Mouse (Mus musculus): ENCODE data around the gene Mbtps2. TPM values are rescaled to one million over a fixed set of nuclear protein-coding genes. Genes with fewer than 3 reads are reported as not detected.

Gene Mbtps2
- polyA plus RNA-seq, 1 experiment from 2014 or later, result 4.5 TPM

GRCm38 (mm10) chrX:157633676-157634414, 35.3 kb upstream of the Mbtps2 start:
- TF ChIP-seq EP300 (IDR thresholded peaks at IDR 0.05; ENCODE audit: low read depth) (no peak), CTCF (IDR thresholded peaks at IDR 0.05; ENCODE audit: low read depth) (no peak)

GRCm38 (mm10) chrX:157630341-157630740, 31.8 kb upstream of the Mbtps2 start:
- Histone ChIP-seq H3K27me3 (ENCODE audit: insufficient read depth, low read length) (no peaks in the 10 kb centered on the region), H3K4me2 (ENCODE audit: low read depth, low read length) (no peak overlapping the region), H3K4me3 (ENCODE audit: low read depth, low read length) (no peak overlapping the region), H3K27ac (ENCODE audit: low read depth) (no peak overlapping the region), H3K9me3 (ENCODE audit: low read length) (no peaks in the 10 kb centered on the region), H3K9ac (replicated peaks) (no peak overlapping the region), H3K4me1 (ENCODE audit: insufficient read depth) (no peaks in the 10 kb centered on the region), H3K36me3 (replicated peaks; ENCODE audit: insufficient read depth, low read length) (no peaks in the 10 kb centered on the region)
- 57% methylated on average over 4 of the region's 4 CpGs for WGBS (ENCODE audit: insufficient replicate concordance)
- DNase-seq, result no peak
- ATAC-seq, result no peak
- TF ChIP-seq CTCF (IDR thresholded peaks at IDR 0.05; ENCODE audit: low read depth), result no peak
- no peak for TF ChIP-seq EP300 (IDR thresholded peaks at IDR 0.05; ENCODE audit: low read depth)

More at GRCm38 (mm10) chrX:157633676-157634414, 35.3 kb upstream of the Mbtps2 start:
- WGBS (ENCODE audit: insufficient replicate concordance), result 63% methylated on average over 3 of the region's 3 CpGs
- Histone ChIP-seq H3K27ac (ENCODE audit: low read depth) (no peak overlapping the region), H3K27me3 (ENCODE audit: insufficient read depth, low read length) (no peaks in the 10 kb centered on the region), H3K9me3 (ENCODE audit: low read length) (no peaks in the 10 kb centered on the region), H3K4me1 (ENCODE audit: insufficient read depth) (no peaks in the 10 kb centered on the region), H3K4me2 (ENCODE audit: low read depth, low read length) (no peak overlapping the region), H3K4me3 (ENCODE audit: low read depth, low read length) (no peak overlapping the region), H3K36me3 (replicated peaks; ENCODE audit: insufficient read depth, low read length) (no peaks in the 10 kb centered on the region), H3K9ac (replicated peaks) (no peak overlapping the region)
- DNase-seq (no peak), ATAC-seq (no peak)

- no peaks in the 10 kb centered on the region for H3K27me3 ChIP-seq (ENCODE audit: insufficient read depth, low read length)
- 31% methylated on average over 32 of the region's 32 CpGs for WGBS (ENCODE audit: insufficient replicate concordance)
- no peak overlapping the region for H3K27ac ChIP-seq (ENCODE audit: low read depth)
- no peak; the same call in 1 of the 2 replicates for ATAC-seq
- peak overlapping the region; percentile 51 for H3K4me2 ChIP-seq (ENCODE audit: low read depth, low read length)
- no peaks in the 10 kb centered on the region for H3K4me1 ChIP-seq (ENCODE audit: insufficient read depth)
- H3K36me3 ChIP-seq (replicated peaks; ENCODE audit: insufficient read depth, low read length), result no peaks in the 10 kb centered on the region
- DNase-seq, result peak; percentile 13
- H3K9ac ChIP-seq (replicated peaks), result no peak overlapping the region
- TF ChIP-seq EP300 (IDR thresholded peaks at IDR 0.05; ENCODE audit: low read depth) (no peak), CTCF (IDR thresholded peaks at IDR 0.05; ENCODE audit: low read depth) (no peak)
- H3K9me3 ChIP-seq (ENCODE audit: low read length), result no peaks in the 10 kb centered on the region
- no peak overlapping the region for H3K4me3 ChIP-seq (ENCODE audit: low read depth, low read length)
These were observed 14.4 kb upstream of the Mbtps2 start for GRCm38 (mm10) chrX:157612894-157613293.

- TF ChIP-seq EP300 (IDR thresholded peaks at IDR 0.05; ENCODE audit: low read depth) (no peak), CTCF (IDR thresholded peaks at IDR 0.05; ENCODE audit: low read depth) (peak; percentile 27; the same call in 1 of the 2 replicates)
- Histone ChIP-seq H3K27me3 (ENCODE audit: insufficient read depth, low read length) (no peaks in the 10 kb centered on the region), H3K27ac (ENCODE audit: low read depth) (no peak overlapping the region), H3K4me3 (ENCODE audit: low read depth, low read length) (no peak overlapping the region), H3K9me3 (ENCODE audit: low read length) (no peaks in the 10 kb centered on the region), H3K4me2 (ENCODE audit: low read depth, low read length) (no peak overlapping the region), H3K9ac (replicated peaks) (no peak overlapping the region), H3K36me3 (replicated peaks; ENCODE audit: insufficient read depth, low read length) (no peaks in the 10 kb centered on the region), H3K4me1 (ENCODE audit: insufficient read depth) (no peaks in the 10 kb centered on the region)
- no peak for DNase-seq
- 18% methylated on average over 3 of the region's 3 CpGs for WGBS (ENCODE audit: insufficient replicate concordance)
- no peak for ATAC-seq
These were observed 2.9 kb upstream of the Mbtps2 start for GRCm38 (mm10) chrX:157601450-157601849.

- peak; percentile 14; the same call in 1 of the 2 replicates for ATAC-seq
- Histone ChIP-seq H3K4me2 (ENCODE audit: low read depth, low read length) (peak overlapping the region; percentile 64), H3K4me3 (ENCODE audit: low read depth, low read length) (peak overlapping the region; percentile 68), H3K4me1 (ENCODE audit: insufficient read depth) (no peaks in the 10 kb centered on the region), H3K27me3 (ENCODE audit: insufficient read depth, low read length) (no peaks in the 10 kb centered on the region), H3K36me3 (replicated peaks; ENCODE audit: insufficient read depth, low read length) (no peaks in the 10 kb centered on the region), H3K9ac (replicated peaks) (peak overlapping the region; percentile 79), H3K27ac (ENCODE audit: low read depth) (peak overlapping the region; percentile 90), H3K9me3 (ENCODE audit: low read length) (no peaks in the 10 kb centered on the region)
- 18% methylated on average over 17 of the region's 17 CpGs for WGBS (ENCODE audit: insufficient replicate concordance)
- no peak for TF ChIP-seq CTCF (IDR thresholded peaks at IDR 0.05; ENCODE audit: low read depth)
- TF ChIP-seq EP300 (IDR thresholded peaks at IDR 0.05; ENCODE audit: low read depth), result no peak
- DNase-seq, result no peak
These were observed 830 bp downstream of the Mbtps2 start for GRCm38 (mm10) chrX:157597585-157598185.

GRCm38 (mm10) chrX:157596802-157597201, 1.7 kb downstream of the Mbtps2 start:
- Histone ChIP-seq H3K4me2 (ENCODE audit: low read depth, low read length) (peak overlapping the region; percentile 64; the same call in 1 of the 2 replicates), H3K9ac (replicated peaks) (no peak overlapping the region), H3K9me3 (ENCODE audit: low read length) (no peaks in the 10 kb centered on the region), H3K27ac (ENCODE audit: low read depth) (no peak overlapping the region), H3K27me3 (ENCODE audit: insufficient read depth, low read length) (no peaks in the 10 kb centered on the region), H3K36me3 (replicated peaks; ENCODE audit: insufficient read depth, low read length) (no peaks in the 10 kb centered on the region), H3K4me3 (ENCODE audit: low read depth, low read length) (peak overlapping the region; percentile 68; the same call in 1 of the 2 replicates), H3K4me1 (ENCODE audit: insufficient read depth) (no peaks in the 10 kb centered on the region)
- no peak for DNase-seq
- TF ChIP-seq CTCF (IDR thresholded peaks at IDR 0.05; ENCODE audit: low read depth) (no peak), EP300 (IDR thresholded peaks at IDR 0.05; ENCODE audit: low read depth) (no peak)
- ATAC-seq, result no peak
- WGBS (ENCODE audit: insufficient replicate concordance), result 58% methylated on average over 5 of the region's 5 CpGs

Measured in liver, postnatal 0 days (tissue).